Mouse (Mus musculus): ENCODE results near the gene Babam1.

GRCm38 (mm10) chr8:71351117-71351516 is 45.5 kb upstream of the Babam1 start:
- TF ChIP-seq CTCF (IDR thresholded peaks at IDR 0.05; ENCODE audit: low read depth) (no peak), EP300 (optimal IDR thresholded peaks at IDR 0.05) (no peak)
